Mouse (Mus musculus) heart, embryonic 12.5 days (tissue): ENCODE measurements around the gene Rps6ka5. TPM values are rescaled to one million over a fixed set of nuclear protein-coding genes. Genes with fewer than 3 reads are reported as not detected.

Source experiments
- ATAC-seq: fragments of 200-750 bp; cut with Nextera tagmentation; 2 replicates; pipeline ENCODE4 v1.8.0; 2017; ENCODE audit warnings: moderate TSS enrichment, moderate library complexity; ENCODE audit not compliant: insufficient number of reproducible peaks, low FRiP score
- H3K27ac ChIP-seq: fragments of 300-500 bp; sonication (generic); 2 replicates; pipeline ENCODE4 v1.5.1; 2016; ENCODE audit warnings: mild to moderate bottlenecking, moderate library complexity; ENCODE audit not compliant: poor library complexity, severe bottlenecking
- H3K27me3 ChIP-seq: fragments of 300-500 bp; sonication (generic); replicated peaks from 2 replicates; pipeline ENCODE4 v1.6.1; 2016; ENCODE audit warnings: mild to moderate bottlenecking, moderate library complexity
- H3K36me3 ChIP-seq: fragments of 300-500 bp; sonication (generic); 2 replicates; pipeline ENCODE4 v1.6.1; 2016; ENCODE audit warnings: mild to moderate bottlenecking, moderate library complexity
- H3K4me1 ChIP-seq: fragments of 300-500 bp; sonication (generic); replicated peaks from 2 replicates; pipeline ENCODE4 v1.6.1; 2016; ENCODE audit warnings: mild to moderate bottlenecking
- H3K4me2 ChIP-seq: fragments of 300-500 bp; sonication (generic); 2 replicates; pipeline ENCODE4 v1.6.1; 2016; ENCODE audit warnings: mild to moderate bottlenecking, moderate library complexity
- H3K4me3 ChIP-seq: fragments of 300-500 bp; sonication (generic); 2 replicates; pipeline ENCODE4 v1.5.1; 2016; ENCODE audit warnings: mild to moderate bottlenecking
- H3K9ac ChIP-seq: fragments of 300-500 bp; sonication (generic); 2 replicates; pipeline ENCODE4 v1.6.1; 2016; ENCODE audit warnings: mild to moderate bottlenecking, moderate library complexity
- H3K9me3 ChIP-seq: fragments of 300-500 bp; sonication (generic); replicated peaks from 2 replicates; pipeline ENCODE4 v1.6.1; 2016; ENCODE audit warnings: mild to moderate bottlenecking, moderate library complexity
- WGBS: fragments of 180-500 bp; shearing (Covaris S2); methylation state at CpG from one replicate; pipeline ENCODE4 v1.1.7; 2016; 5-methylcytosine and 5-hydroxymethylcytosine counted together
- polyA plus RNA-seq: library from polyadenylated mRNA; unstranded; fragments of >200 nt; fragmentation: Nextera tagmentation; extraction: Ambion mirVana; gene quantifications from 2 replicates; pipeline ENCODE4 v1.2.1, GENCODE M21; 2016

Gene Rps6ka5
- polyA plus RNA-seq, 1 experiment from 2014 or later, result 5.4 TPM

DNA sequence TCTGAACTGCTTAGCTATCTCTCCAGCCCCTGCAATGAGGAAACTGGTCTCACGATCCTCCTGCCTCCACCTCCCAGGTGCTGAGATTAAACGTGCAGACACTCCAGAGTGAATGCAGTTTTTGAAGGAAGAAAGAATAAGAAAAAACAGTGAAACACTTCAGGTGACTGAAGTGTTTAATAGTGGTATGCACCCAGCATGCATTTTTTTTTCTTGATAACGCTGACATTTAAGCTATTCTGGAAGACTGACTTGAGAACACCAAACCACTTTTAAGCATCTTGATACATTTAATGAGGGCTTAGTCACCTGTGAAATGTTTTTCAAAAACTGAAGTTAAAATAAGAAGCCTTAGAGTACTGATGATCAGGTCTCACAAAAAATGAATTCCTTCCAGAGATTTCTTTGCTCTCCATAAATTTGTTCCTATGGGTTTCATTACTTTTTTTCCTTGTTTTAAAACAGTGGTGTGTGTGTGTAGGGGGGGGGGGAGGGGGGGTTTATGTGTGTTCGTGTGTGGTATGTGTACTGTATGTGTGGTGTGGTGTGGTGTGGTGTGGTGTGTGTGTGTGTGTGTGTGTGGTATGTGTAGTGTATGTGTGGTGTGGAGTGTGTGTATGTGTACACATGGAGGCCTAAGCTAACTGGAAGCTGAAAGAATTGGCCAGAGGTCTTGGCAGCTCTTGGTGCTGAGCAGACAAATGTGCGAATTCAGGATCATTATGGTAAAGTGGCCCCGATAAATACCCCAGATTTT, 183.2 kb downstream of the Rps6ka5 start:
- Histone ChIP-seq H3K36me3 (no peaks in the 10 kb centered on the region), H3K9me3 (no peaks in the 10 kb centered on the region), H3K4me2 (no peak overlapping the region), H3K27me3 (no peaks in the 10 kb centered on the region), H3K9ac (no peak overlapping the region), H3K27ac (no peak overlapping the region), H3K4me1 (peaks cover 11% of the 10 kb centered on the region), H3K4me3 (no peak overlapping the region)
- ATAC-seq, result no peak
- 70% methylated on average over 6 of the region's 6 CpGs for WGBS

DNA sequence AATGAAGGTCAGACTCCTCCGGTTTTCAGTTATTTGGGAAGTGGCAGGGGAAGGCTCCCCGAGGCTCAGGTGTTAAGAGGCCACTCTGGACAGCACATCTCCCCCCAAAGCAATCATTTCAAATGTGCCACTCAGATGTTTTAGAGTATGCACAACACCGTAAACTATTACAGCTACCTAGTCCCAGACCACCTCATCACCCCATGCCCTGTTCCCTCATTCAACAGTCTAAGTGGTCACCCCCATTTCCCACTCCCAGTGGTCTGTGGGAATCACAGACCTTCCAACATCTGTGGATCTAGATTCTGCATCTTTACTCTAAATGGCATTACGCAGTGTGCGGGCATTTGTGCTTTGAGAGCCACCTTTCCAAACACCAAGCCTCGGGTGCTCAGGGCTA, 184.3 kb downstream of the Rps6ka5 start:
- Histone ChIP-seq H3K36me3 (no peaks in the 10 kb centered on the region), H3K4me1 (peaks cover 14% of the 10 kb centered on the region), H3K4me2 (no peak overlapping the region), H3K27me3 (no peaks in the 10 kb centered on the region), H3K4me3 (no peak overlapping the region), H3K9ac (no peak overlapping the region), H3K27ac (no peak overlapping the region), H3K9me3 (no peaks in the 10 kb centered on the region)
- ATAC-seq, result no peak
- 83% methylated on average over 6 of the region's 6 CpGs for WGBS

DNA sequence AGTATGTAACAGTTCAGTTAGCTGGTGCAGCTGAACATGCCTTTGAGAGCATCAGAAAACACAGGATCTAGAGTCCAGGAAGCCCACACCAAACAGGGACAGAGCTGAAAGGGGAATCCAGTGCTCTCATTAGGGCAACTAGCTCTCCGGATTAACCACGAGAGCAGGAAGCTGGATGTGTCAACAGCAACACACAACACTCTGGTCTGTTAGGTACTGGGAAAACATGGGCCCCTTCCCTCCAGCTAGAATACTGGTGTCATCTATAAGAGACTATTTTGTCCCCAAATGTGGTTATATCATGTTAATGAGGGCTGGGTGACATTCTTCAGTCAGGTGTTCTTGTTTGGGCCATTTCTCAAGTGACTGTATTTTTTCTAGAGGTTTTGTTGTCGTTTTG, 184.7 kb downstream of the Rps6ka5 start:
- WGBS, result 40% methylated on average over 3 of the region's 3 CpGs
- Histone ChIP-seq H3K27me3 (no peaks in the 10 kb centered on the region), H3K9ac (no peak overlapping the region), H3K36me3 (no peaks in the 10 kb centered on the region), H3K9me3 (no peaks in the 10 kb centered on the region), H3K4me1 (peaks cover 16% of the 10 kb centered on the region), H3K4me3 (no peak overlapping the region), H3K4me2 (no peak overlapping the region), H3K27ac (no peak overlapping the region)
- ATAC-seq, result no peak

DNA sequence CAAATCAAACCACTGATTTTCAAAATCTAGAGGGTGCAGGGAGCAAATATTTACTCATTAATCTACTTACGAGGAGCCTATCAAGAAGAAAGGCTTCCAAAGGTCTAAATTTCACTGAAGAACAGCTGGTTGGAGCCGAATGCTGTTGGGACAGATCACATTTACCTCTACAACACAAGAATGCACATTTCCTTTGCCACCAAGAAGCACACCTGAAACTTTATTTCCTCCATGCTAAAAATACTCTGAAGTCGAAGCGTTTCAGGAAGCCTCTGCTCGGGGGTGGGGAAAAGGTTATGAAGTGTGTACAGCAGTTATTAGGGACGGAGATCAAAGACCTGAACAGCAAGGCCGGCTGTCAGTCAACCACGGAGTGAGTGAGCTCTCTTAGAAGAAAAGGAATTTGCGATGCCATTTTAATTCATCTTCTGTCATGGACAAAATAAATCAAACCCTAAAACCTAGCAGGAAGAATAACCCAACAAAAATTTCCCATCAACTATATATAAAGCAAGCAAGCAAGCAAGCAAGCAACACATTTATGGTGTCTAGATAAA, 187.5 kb downstream of the Rps6ka5 start:
- H3K27ac ChIP-seq, result no peak overlapping the region
- H3K36me3 ChIP-seq, result no peaks in the 10 kb centered on the region
- no peak overlapping the region for H3K4me2 ChIP-seq
- no peaks in the 10 kb centered on the region for H3K27me3 ChIP-seq
- peaks cover 33% of the 10 kb centered on the region for H3K4me1 ChIP-seq
- 50% methylated on average over 9 of the region's 9 CpGs for WGBS
- no peak overlapping the region for H3K9ac ChIP-seq
- no peak overlapping the region for H3K4me3 ChIP-seq
- H3K9me3 ChIP-seq, result no peaks in the 10 kb centered on the region
- ATAC-seq, result no peak

DNA sequence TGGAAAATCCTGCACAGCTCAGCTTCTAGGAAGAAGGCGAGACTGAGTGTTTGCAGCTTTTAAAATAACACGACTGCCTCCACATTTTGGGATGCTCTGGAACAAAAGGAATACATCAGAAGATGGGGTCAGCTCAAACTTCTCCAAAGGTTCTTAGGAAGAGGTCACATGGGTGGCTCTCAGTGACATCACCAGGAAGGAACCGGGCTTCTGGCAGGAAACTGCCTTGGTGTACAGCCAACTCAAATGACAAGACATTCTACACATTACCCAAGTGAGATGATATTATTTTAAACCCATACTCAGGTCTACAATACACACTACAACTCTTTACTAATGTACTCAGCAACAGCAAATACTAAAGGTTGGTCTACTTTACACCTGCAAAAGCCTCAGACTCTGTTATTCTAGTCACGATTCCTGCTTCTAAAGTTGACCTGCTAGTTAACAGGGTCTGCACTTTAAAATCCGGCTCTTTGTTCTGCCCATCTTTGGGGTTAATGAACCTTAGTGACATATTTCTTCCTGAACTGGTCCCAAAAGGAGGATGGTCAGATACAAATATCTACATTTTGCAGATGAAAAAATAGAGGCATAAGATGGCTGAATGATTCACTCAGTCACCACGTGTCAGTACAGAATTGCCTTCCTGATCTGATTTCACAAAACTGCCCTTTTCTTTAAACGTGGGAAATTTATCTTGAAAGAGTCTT, 188.2 kb downstream of the Rps6ka5 start:
- Histone ChIP-seq H3K27ac (no peak overlapping the region), H3K4me3 (no peak overlapping the region), H3K4me1 (peaks cover 38% of the 10 kb centered on the region), H3K36me3 (no peaks in the 10 kb centered on the region), H3K9me3 (no peaks in the 10 kb centered on the region), H3K4me2 (no peak overlapping the region), H3K9ac (no peak overlapping the region), H3K27me3 (no peaks in the 10 kb centered on the region)
- 0 out of 2 replicates have a peak, but pooled peaks have one; percentile 37 for ATAC-seq
- 65% methylated on average over 7 of the region's 7 CpGs for WGBS

DNA sequence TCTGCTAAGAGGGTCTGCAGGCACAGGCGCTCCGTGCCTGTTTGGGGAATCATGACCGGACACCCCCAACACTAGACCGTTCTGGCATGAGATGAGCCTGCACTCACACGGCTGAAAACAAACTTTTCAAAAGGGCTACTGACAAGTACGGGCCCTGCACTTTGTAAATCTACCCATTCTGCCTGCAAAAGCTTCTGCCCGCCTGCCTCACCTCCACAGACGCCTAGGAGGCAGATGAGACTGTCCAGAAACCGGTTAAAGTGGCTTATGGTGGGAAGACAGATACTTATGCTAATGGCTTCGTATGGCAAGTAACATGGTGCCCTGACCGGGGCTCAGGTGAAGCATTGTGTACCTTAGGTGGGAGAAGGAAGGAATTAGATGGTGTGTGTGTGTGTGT, 189.7 kb downstream of the Rps6ka5 start:
- Histone ChIP-seq H3K9me3 (no peaks in the 10 kb centered on the region), H3K4me3 (no peak overlapping the region), H3K9ac (no peak overlapping the region), H3K27me3 (no peaks in the 10 kb centered on the region), H3K27ac (no peak overlapping the region), H3K36me3 (no peaks in the 10 kb centered on the region), H3K4me2 (no peak overlapping the region), H3K4me1 (peaks cover 47% of the 10 kb centered on the region)
- WGBS, result 62% methylated on average over 11 of the region's 11 CpGs
- ATAC-seq, result no peak

DNA sequence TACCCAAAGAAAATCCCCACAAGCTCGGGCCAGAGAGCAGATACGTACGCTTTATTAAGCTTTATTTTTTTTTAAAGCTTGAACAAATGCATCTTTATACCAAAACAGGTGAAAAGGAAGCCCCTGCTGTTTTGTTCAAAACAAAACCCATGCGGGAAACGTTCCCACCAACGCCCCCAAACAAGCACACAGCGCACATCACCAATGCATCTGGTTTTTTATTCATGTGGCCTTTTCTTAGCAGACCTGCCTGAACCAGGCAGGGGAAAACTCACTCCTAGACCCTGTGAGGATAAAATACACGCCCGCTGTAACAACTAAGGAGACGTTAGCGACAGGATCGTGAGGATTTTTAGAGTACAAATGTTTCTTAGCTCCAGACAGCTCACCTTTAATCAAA, 191.8 kb downstream of the Rps6ka5 start:
- H3K27ac ChIP-seq, result no peak overlapping the region
- no peaks in the 10 kb centered on the region for H3K9me3 ChIP-seq
- no peak overlapping the region for H3K4me3 ChIP-seq
- H3K4me2 ChIP-seq, result no peak overlapping the region
- WGBS, result 85% methylated on average over 12 of the region's 12 CpGs
- H3K4me1 ChIP-seq, result peaks cover 56% of the 10 kb centered on the region
- no peaks in the 10 kb centered on the region for H3K36me3 ChIP-seq
- H3K9ac ChIP-seq, result no peak overlapping the region
- no peak for ATAC-seq
- H3K27me3 ChIP-seq, result no peaks in the 10 kb centered on the region

DNA sequence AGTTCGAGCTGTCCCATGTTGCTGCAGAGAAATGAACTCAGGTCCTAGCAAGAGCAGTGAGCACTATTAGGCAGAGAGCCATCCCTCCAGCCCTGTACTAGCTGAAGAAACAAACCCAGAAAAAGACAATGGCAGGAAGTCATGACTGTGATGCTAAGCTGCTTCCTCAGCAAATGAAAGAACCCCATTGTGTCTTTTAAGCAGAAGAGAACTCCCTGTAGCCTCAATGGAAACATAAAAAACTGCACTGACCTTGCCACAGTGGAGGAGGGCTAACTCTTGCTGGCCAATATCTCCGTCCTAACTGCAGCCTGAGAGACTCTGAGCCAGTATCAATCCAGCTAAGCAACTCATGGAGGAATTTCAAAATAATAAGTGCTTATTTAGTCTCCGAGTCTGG, 192.8 kb downstream of the Rps6ka5 start:
- H3K4me2 ChIP-seq, result no peak overlapping the region
- H3K9ac ChIP-seq, result no peak overlapping the region
- peaks cover 63% of the 10 kb centered on the region for H3K4me1 ChIP-seq
- 52% methylated on average over 3 of the region's 3 CpGs for WGBS
- peak overlapping the region; percentile 76 for H3K27ac ChIP-seq
- ATAC-seq, result 0 out of 2 replicates have a peak, but pooled peaks have one; percentile 42
- H3K4me3 ChIP-seq, result no peak overlapping the region
- no peaks in the 10 kb centered on the region for H3K9me3 ChIP-seq
- no peaks in the 10 kb centered on the region for H3K36me3 ChIP-seq
- H3K27me3 ChIP-seq, result no peaks in the 10 kb centered on the region

DNA sequence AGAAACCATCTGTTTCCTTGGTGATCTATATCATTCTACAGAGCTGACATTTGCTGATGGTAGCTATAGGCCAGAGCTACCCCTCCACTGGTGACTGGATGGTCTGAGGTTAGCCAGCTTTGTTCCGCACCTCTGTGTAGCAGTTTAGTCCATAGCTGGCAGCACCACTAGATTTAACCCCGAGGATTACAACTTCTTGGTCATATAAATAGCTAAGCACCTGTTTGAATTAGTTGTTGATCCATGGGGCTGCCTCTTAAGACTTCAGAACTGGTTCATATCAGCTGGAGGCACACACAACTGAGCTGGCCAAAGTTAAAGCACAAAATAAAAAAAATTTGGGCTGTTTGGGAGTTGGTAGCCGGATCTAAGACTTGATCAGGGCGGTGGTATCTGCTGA, 193.6 kb downstream of the Rps6ka5 start:
- Histone ChIP-seq H3K4me3 (no peak overlapping the region), H3K36me3 (no peaks in the 10 kb centered on the region), H3K9me3 (no peaks in the 10 kb centered on the region), H3K27ac (peak overlapping the region; percentile 46; the same call in 1 of the 2 replicates), H3K4me1 (peaks cover 67% of the 10 kb centered on the region), H3K27me3 (no peaks in the 10 kb centered on the region), H3K4me2 (no peak overlapping the region), H3K9ac (no peak overlapping the region)
- ATAC-seq, result no peak
- WGBS, result 76% methylated on average over 4 of the region's 4 CpGs

DNA sequence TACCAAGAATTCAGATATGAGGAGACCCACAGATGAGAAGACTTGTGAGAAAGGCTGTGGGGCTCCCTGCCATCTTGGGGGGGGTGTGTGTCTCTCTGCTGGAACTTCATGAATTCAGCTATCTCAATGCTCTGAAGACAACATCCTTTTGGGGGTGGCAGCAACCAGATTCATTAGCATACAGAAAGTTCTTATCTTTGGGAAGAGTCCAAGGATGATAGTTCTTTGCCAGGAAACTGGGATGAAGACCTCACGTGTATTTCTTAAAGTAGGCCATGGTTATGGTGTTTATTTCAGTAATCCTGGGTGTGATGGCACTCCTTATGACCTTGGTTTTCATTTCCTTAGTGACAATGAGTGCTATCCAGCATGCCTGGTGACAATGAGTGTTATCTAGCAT, 195.0 kb downstream of the Rps6ka5 start:
- Histone ChIP-seq H3K9me3 (no peaks in the 10 kb centered on the region), H3K4me2 (no peak overlapping the region), H3K36me3 (no peaks in the 10 kb centered on the region), H3K9ac (no peak overlapping the region), H3K27me3 (no peaks in the 10 kb centered on the region), H3K4me3 (no peak overlapping the region), H3K4me1 (peaks cover 72% of the 10 kb centered on the region), H3K27ac (no peak overlapping the region)
- no peak for ATAC-seq
- 54% methylated on average over 1 of the region's 1 CpGs for WGBS

DNA sequence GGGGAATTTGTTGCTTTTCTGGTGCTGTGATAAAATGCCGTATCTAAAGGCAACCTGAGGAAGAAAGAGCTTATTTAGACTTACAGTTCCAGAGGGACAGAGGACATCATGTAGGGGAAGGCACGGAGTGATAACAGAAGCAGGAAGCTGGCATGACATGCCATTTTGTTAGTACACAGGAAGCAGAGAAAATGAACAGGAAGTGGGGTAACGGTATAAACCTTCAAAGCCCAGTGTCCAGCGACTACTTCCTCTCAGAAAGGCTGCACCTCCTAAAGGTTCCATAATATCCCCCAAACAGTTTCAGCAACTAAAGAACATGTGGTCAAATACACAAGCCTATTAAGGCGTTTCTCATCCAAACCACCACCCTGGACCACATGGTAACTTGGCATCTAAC, 195.9 kb downstream of the Rps6ka5 start:
- Histone ChIP-seq H3K36me3 (no peaks in the 10 kb centered on the region), H3K9me3 (no peaks in the 10 kb centered on the region), H3K4me1 (peaks cover 64% of the 10 kb centered on the region), H3K4me3 (no peak overlapping the region), H3K27me3 (no peaks in the 10 kb centered on the region), H3K4me2 (no peak overlapping the region), H3K27ac (peak overlapping the region; percentile 70), H3K9ac (no peak overlapping the region)
- WGBS, result 63% methylated on average over 5 of the region's 5 CpGs
- ATAC-seq, result no peak
